Mouse (Mus musculus) retina, postnatal 1 day (tissue): Measurements from ENCODE around the gene Ubash3b.
A peak's percentile ranks its signal among the peaks of the same experiment; 100 is the strongest.

ENCODE experiments used
- DNase-seq: peaks from one replicate; pipeline ENCODE4 v3.0.0-alpha.2; 2012

The Ubash3b gene

DNA sequence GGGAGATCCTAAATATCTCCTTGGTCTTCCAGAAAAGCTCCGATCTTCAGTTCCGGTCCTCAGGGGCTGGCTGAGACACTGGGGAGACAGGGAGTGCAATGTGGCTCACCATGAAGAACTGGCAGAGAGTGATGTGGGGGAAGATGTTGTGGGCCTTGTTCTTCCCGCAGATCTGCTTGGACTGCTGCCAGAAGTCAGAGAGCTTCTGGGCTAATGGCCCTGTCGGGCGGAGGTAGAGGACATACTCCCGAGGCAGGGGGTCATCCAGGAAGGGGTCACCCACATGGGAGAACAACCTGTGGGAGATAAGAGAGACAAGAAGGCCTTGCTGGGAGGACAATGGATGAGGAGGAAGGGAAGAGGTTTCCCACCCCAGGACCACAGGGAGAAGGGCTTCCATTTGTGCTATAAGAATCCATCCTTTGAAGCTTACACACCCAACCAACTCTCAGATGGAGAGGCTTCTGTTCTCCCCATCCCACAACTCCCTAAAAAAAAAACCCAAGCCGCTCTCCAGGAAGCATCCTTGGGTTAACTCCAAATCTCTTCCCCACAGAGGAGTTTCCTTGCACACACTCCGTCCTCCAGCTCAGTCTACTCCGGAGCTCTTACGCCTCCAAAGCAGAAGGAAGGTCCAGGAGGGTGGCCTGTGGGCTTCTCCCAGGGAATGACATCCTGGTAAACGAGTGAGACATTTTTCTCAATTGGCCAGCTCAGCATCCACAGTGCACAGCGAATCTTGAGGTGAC is 111.0 kb downstream of the Ubash3b start:
- no peak for DNase-seq

DNA sequence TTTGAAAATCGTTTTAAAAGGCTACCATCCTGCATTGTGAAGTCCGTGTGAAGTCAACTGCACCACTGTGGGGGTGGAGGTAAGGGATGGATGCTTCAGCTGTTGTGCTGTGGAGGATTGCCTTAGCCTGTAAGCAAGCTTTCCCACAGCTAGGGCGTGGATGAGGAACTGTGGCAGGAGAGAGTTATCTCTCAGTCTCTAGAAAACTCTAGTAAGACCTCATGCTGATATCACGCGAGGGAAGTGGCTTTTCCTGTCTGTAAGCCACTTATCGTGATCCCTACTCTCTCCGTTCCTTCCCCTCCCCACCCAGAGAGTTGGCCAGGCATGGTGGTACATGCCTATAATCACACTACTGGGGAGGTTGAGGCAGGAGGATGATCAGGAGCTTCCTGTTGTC is 112.2 kb downstream of the Ubash3b start:
- DNase-seq: no peak

DNA sequence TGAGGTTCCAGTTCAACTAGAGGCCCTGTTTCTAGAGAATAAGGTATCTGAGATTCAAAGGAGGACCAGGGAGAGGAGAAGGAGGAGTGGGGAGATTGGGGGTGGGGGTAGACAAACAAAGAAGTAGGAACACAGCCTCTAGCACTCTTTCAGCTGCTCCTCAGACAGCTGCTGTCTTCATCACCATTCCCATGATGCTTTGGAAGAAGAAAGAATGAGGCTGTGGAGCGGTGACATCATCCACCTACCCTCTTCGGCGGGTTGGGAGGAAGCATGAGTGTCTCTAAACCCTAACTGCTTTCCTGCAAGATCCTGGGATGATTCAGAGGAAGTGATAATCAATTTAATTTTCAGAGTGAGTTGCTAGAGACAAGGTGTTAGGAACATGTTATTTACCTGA is 112.7 kb downstream of the Ubash3b start:
- DNase-seq: no peak

DNA sequence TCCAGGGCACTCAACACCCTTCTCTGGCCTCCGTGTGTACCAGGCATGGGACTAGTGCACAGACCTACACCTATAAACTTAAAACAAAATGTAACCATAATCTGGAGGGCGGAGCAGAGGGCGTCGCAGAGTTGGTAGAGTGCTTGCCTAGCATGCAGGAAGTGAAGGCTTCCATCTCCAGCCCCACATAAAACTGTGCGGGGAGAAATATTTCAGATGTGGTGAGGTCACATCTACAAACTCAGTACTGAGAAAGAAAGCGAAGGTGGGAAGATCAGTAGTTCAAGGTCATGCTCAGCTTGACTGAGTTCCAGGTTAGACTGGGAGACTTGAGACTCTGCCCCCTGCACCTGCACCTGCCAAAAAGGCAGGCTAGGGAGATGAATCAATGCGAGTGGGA is 113.3 kb downstream of the Ubash3b start:
- DNase-seq: no peak

DNA sequence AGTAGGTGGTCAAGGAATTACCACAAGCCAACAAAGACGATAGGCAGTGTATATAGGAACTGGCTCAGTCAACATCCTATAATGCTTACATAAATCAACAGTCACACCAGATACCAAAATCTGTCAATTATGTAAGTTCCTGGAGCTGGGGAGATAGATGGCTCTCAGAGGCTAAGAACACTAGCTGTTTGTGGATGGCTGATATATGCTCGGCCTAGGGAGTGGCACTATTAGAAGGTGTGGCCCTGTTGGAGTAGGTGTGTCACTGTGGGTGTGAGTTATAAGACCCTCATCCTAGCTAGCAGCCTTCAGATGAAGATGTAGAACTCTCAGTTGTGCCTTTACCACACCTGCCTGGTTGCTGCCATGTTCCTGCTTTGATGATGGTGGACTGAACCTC is 113.8 kb downstream of the Ubash3b start:
- DNase-seq: no peak

DNA sequence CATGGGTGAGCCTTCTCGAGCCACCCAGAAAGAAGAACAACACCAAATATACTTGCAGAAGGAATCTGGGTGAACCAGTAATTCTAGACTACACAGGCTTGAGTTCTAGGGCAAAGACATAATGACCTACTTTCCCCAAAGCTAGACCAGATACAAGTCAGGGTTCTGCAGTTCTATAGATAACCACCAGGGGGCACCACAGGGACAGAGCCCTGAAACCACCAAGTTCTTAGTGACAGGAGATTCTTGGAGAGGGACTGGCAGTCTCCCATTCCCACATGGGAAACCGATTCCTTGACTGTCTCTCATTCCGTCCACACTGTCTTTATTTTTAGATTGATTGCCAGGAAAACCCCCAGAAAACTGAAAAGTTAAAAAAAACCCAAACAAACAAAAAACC is 116.9 kb downstream of the Ubash3b start:
- peak; percentile 90 for DNase-seq

DNA sequence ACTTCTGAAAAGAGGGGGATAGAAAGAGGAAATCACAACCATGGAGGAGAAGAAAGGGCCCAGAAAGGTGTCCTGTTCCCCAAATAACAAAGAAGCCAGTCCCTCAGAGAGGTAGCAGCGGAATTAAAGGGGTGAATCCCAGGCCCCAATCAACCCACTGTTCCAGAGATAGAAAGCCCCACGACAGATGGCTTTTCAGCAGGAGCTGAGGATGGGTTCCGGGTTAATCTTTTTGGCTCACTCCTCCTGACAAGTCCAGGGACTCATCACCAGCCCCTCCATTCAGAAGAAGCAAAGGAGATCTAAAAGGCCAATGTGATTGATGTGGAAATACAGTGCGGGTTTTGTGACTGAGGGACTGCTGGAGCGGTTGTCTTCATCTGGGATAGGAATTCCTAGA is 117.9 kb downstream of the Ubash3b start:
- no peak for DNase-seq

DNA sequence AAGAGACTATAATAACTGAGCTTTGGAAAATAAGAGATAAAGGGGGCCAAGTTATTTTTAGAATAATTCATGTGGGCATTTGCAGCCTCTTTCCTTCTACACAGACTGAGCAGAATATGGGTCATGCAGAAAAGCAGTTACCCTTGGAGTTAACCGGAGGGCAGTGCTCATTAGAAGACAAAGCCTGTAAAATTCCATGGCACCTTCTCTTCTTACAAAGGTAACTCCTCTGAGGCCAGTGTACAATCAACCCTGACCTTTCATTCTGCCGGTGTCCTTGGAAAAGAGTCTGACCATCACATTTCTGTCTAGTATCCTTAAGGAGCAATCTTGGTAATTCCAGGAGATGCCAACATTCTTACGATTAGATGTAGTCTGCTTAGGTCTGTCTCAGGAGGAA is 120.1 kb downstream of the Ubash3b start:
- no peak for DNase-seq

DNA sequence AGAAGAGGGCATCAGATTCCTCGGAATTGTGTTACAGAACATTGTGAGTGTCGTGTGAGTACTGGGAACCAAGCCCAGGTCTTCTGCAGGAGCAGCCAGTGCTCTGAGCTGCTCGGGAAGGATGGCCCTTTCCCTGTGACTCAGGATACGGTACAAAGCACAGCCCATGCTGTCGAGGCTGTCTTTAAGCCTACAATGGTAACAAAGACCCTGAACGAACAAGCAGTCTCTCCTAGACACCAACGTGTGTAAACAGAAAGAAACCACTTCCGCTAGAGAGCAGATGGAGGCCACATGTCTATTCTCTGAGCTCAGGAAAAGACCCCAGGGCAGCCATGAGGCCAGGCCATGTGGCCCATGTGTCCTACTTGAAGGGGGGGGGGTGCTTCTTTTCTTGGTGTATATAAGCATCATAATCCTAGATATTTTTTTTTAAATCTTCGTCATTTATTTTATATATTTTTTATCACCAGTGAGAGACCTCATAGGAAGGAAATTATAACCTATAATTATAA is 123.3 kb downstream of the Ubash3b start:
- DNase-seq: no peak

DNA sequence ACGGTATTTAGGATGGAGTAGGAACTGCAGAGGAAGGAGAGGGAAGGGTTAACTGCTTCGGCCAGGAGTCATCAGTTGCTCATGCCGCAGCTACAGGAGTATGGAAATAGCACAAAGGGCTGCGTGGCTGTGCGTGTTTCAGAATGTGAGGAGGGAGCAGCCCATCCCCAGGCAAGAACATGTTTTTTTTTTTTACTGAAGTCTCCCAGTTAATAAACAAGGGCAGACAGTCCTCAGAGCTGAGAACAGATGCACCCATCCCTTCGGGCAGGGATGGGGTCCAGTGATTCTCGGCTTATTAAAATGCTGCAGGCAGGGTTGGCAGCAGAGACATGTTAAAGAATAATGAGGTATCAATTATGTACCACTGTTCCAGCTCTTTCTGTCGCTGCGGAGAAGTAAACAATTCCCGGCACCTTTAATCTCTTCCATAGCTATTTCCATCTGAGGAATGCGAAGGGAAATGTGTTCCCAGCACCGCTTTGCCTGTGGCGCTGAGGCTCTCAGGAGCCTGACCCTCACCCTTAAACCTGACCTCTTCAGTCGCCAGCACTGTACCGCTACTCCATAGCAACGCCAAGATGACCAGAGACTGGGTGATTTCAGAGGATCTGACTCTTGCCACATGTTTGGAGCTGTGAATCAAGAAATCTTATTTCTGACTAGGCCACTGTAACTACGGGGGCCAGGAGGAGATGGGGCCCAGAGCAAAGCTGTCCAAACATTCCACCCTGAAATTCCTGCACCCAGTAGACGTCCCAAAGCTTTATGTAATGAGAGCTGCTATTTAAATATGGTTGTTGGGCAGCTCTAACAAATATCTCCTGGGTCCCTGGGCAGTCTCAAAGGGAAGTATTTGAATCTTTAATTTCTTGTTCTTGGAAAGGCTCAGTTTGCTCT is 129.7 kb downstream of the Ubash3b start:
- DNase-seq: peak; percentile 64

DNA sequence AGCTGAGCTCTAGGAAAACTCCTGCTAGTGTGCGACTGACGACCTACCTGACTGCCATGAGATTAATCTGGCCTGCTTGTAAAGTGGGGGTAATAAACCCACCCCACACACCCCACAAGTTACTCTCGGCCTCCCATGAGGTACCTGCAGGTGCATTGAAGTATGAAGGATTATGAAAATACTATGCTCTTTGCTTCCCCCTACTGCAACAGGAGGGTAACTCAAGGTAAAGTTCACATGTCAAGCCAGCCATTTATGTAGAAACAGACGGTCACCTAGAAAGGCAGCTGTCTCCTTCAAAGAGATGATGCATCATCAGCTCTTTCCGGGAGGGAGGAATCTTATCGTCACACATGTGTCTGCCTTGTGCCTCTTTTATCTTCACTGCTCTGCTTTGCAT is 131.7 kb downstream of the Ubash3b start:
- DNase-seq: no peak

DNA sequence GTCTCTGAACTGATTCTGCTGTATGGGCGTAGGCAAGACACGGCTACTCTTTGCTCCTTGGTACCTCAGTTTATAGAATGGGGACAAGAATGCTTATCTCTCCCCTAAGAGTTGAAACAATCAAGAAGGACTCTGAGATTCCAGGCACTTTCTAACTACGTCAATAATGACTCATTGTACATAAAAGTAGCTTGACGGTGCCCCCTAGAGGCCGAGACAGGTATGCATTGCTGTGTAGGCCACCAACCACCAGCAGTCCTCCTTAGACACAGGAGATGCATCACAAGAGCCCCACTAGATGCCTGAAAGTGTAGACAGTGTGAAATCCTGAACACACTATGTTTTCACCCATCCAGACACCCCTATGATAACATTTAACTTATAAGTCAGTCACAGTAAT is 133.0 kb downstream of the Ubash3b start:
- DNase-seq: peak; percentile 61

DNA sequence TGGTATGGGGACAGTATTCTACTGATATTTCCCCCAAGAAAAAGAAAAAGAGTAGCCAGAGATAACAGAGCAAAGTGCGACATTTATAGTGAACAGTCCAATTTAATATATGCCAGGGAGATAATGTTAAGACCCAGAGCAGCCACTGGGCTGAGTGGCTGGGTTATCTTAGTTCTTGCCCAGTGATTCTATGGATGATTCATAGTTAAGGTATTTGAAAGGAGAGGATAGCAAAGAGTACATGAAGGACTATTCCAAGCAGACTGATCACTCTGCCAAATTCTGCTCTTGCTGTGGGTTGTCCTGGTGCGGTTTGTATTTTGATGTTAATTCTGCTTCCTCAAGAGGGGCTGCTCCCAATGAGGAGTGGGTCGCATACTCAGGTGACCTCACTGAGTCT is 139.8 kb downstream of the Ubash3b start:
- DNase-seq: no peak

DNA sequence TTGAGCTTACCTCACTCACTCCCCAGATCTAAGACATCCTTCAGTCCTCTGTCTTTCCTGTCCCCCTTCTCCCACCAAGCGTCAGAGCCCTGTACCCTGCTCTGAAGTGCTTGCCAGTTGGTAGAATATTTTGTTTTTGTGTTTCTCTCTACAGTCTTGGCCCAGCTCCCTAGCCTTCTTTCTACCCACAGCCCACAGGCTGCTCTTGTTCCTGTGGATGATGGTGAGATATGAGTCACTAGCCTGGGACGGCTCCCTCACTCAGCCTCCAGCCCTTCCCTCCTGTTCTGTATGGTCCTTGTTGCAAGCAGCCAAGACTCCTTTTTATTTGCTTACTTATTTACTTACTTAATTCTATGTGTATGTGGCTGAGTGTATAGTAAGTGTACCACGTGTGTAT is 141.0 kb downstream of the Ubash3b start:
- no peak for DNase-seq

DNA sequence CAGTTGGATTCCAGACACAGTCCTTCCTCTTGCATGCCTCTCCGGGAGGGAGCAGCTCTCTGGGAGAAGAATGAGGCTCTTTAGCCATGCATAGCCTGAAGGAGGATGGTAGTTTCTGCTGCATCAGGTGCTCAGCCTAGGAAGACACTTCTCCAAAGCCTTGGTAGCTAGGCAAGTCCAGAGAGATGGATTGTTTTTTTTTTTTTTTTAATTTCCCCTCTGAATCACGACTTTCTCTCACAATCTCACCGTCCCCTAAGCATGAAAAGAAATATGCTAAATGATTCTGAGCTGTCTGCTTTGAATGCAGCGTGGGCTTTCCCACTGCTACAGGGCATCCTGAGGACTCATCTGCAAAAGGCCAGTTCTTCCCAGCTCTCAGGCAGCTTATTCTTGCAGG is 147.0 kb downstream of the Ubash3b start:
- no peak for DNase-seq

DNA sequence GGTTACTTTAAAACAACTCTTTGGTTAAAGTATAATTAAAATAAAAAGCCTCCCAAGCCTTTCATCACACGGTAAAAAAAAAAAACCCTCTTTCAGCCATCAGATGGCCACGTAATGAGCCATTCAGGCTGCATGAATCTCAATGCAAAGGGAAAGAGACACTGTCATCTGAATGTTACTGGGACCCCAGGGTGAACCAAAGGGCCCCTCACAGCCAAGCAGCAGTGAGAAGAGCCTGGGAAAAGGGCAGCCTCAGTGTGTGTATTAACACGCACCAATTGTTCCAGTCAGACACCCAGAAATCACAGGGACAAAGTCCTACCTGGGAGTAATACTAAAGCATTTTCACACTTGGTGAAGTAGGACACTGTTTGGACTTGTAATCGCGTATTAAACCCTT is 149.0 kb downstream of the Ubash3b start:
- DNase-seq: no peak

DNA sequence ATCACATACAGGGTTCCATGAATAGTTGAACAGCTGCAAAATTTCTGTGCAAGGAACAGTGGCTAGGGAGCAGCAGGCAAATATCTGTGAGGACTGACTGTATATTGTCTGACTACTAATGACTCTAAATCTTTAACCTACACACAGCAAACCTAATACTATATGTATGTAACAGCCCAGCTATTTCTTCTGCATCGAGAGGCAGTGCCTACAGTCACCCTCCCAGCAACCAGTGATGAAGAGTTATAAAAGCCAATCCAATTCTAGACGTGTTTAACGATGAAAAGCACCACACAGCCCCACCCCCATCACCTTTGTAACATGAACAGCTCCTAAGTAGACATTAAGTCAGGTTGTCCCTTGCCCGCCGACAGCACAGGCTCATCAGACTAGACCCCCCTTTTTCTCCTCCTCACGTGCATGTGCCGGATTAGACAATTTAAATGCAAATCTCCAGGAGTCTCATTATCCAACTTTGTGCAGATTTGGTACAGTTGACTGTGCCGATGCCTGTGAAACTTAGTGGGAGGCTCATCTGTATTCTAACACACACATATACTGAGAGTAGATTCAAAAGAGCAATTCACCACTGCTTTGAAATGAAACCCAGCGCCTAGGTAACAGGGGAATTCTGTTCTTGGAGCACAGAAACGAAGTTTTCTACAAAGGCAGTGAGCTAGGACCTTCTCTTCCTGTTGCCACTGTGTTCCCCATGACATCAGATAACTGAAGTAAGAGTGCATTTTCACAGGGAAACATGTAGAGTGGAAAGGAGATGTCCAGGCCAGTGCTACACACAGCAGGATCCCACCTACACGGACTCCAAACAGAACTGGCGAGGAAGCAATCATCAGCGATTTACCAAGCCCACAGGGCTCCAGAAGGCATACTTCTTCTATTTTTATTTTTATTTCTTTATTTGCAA is 149.7 kb downstream of the Ubash3b start:
- DNase-seq: peak; percentile 39

DNA sequence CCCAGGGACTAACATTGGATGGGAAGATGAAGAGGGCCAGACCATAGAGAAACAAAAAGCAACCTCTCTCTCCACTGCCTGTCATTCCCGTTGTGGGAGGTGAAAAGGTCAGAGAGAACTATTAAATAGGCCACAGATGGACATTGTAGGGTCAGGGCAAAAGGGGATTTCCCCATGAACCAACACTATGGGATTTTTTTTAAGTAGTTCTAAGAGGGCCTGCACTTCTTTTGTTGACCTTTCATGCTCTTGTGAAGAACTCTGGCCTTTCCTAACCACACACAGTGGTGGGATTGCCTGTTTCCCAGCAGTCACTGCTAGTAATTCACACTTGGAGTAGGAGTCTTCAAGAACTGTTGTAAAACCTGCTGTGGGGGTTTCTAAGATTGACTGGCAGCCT is 153.7 kb downstream of the Ubash3b start:
- DNase-seq: no peak

DNA sequence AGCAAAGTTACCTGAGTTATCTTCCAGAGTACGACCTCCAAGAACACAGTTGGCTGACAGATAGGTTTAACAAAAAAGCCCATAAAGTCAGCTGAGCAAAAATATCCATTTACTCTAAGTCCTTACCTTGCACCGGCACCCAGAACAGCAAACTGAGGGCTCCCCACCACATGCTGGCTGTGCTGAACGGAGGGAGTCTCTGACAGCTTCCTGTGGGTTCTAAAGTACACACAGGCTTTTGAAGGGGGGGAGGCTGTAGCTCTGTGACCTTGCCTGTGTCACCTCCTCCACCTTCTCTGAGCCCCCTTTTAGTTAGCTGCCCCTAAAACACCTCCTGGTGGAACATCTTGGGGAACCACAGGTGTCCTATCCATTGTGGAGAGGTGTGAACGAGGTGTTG is 157.1 kb downstream of the Ubash3b start, which contains the start of gene Crtam:
Gene Crtam, minus strand, starts transcription at position 214 of the 400 bp plus-strand sequence.
- no peak for DNase-seq

DNA sequence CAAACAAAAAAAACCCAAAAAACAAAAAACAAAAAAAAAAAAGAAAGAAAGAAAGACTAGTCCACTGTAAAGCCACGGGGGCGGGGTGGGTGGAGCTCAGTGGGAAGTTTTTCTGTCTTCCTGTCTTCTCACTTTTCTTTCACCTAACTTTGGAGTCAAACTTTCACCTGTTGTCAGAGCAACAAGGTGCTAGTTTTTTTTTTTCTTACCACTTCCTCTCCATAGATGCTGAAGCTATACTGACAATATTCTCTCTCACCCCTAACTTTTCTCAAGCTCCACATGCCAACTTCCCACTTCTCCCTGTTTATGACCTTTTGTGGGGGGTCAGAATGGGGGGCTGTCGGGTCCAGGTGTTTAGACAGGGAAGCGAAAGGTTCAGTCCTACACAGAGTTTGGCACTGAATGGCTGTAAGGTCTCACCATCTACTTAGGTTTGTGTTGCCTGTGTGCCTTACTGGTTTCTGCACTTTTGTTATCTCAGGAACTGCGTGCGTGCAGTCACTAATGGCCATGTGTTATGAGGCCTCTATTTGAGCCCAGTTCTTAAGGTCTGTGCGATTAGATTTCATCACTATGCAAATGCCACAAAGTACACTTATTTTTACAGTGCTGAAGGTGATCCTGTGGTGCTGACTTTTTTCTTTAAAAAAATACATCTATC is 164.2 kb downstream of the Ubash3b start:
- no peak for DNase-seq

DNA sequence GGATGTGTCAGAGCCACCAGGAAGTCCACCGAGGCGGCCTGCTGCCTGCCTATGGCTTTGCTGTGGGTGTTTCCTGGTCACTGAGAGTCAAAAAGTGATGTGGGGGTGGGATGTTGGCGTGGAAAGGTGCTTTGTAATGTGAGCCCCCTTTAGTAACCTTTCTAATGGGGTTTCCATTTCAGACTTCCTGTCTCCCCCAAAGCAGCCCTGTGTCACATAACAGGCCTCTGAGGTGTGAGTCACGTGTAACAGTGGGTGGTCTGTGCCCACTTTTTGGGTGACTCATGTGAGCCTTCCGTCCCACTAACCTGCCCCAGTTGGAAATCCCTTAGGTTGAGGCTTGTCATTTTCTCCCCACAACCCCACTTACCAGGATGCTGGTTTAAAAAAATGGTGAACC is 167.4 kb downstream of the Ubash3b start:
- no peak for DNase-seq

DNA sequence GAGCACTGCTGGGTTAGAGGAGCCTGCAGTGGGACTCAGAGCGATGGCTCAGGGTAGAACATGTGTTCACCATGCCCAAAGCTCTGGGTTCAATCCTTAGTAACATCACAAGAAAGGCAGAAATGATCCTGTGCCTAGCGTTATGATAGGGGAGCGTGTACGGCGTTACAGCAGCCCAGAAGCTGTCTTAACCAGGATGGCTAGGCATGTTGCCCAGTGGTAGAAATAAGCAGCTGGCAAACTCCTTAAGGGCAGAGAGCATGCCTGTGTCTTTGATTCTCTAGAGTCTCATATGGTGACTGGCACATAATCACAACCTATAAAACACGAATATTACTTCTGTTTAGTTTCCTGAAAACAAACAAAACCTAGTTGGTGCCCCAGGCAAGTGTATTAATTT is 170.0 kb downstream of the Ubash3b start:
- DNase-seq: no peak
